Mouse (Mus musculus) bone marrow macrophage, adult 2 months (primary cell): ENCODE results near the gene Flt3l. TPM values are rescaled to one million over a fixed set of nuclear protein-coding genes. Genes with fewer than 3 reads are reported as not detected.
"Not testable (repeated sequence)": the region's sequence is repeated elsewhere in the genome, so short reads cannot be mapped to it uniquely, and the experiment has no call there.

Experiments used
- H3K27ac ChIP-seq: 2 replicates; pipeline ENCODE4 v1.5.1; 2012; ENCODE audit warnings: low read depth, low read length; ENCODE audit not compliant: insufficient read depth
- H3K4me1 ChIP-seq: 2 replicates; pipeline ENCODE4 v1.6.1; 2012; ENCODE audit warnings: low read length; ENCODE audit not compliant: control insufficient read depth, insufficient read depth
- H3K4me3 ChIP-seq: 2 replicates; pipeline ENCODE4 v1.5.1; 2012; ENCODE audit warnings: mild to moderate bottlenecking, low read length, moderate library complexity; ENCODE audit not compliant: insufficient read depth
- CTCF ChIP-seq: IDR thresholded peaks from 2 replicates; pipeline ENCODE4 v1.5.1; 2012; ENCODE audit warnings: low read depth, mild to moderate bottlenecking, low read length, moderate library complexity
- POLR2A ChIP-seq: IDR thresholded peaks from 2 replicates; pipeline ENCODE4 v1.6.1; 2012; ENCODE audit warnings: mild to moderate bottlenecking, low read depth, low read length, borderline replicate concordance
- polyA plus RNA-seq: library from polyadenylated mRNA; stranded (reverse); fragments of >200 nt; gene quantifications from 2 replicates; pipeline ENCODE4 v1.2.4, GENCODE M21; 2012; ENCODE audit not compliant: missing spikeins, insufficient read depth, insufficient read length

Flt3l gene
- polyA plus RNA-seq, 1 experiment: 30.8 TPM

- Histone ChIP-seq H3K4me1 (peaks cover 14% of the 10 kb centered on the region), H3K4me3 (peak overlapping the region; percentile 31), H3K27ac (peak overlapping the region; percentile 10)
- TF ChIP-seq CTCF: peak; percentile 66
- no peak for TF ChIP-seq POLR2A
Measured at GRCm38 (mm10) chr7:45154993-45155514, 18.8 kb upstream of the Flt3l start.

DNA sequence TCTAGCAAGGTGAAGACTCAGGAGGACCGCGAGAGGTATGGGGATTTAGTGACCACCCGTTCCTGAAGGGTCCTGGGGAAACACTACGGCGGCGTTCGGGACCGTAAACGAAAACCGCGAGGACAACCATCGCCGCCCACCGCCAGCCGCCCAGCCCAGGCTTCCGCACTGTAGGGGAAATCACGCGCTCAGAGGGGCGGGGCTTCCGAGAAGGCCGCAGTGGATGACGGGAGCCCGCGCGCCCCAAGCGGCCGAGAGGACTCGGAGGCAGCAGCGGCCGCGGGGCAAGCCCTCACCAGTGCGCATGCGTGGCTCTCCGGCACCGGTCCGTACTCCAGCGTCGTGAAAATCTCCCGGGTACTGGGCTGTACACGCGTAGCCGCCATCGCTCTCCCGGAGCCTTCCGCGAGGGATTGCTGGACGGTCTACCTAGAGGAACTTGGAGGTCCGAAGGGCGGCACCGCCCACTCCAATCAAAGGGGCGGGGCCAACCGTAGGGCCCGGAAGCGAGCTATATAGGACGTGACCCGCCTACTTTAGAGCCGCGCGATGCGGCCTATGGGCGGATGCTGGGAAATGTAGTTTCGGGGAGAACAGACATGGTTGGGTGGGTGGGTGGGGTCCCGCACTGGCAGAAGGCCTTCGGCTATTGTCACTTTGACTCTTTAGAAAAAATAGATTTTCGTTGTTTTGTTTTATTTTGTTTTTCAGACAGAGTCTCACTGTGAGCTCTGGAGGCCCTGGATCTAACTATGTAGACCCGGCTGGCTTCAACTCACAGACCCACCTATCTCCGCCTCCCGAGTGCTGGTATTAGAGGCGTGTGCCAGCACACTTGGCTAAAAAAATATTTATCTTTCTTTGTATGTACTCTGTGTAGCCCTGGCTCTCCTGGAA is 18.1 kb upstream of the Flt3l start, which contains the start of the genes Pih1d1 and Aldh16a1:
TSS of gene Pih1d1 (plus strand) at position 208 of the 897 bp plus-strand sequence.
TSS of gene Aldh16a1 (minus strand) at position 489 of the 897 bp plus-strand sequence.
- Histone ChIP-seq H3K27ac (peak within 1 kb of the TSS; percentile 96), H3K4me3 (peak within 1 kb of the TSS; percentile 87), H3K4me1 (peaks cover 15% of the 10 kb centered on the region)
- TF ChIP-seq CTCF (no peak), POLR2A (peak; percentile 63; the same call in 1 of the 2 replicates)

- Histone ChIP-seq H3K27ac (peak overlapping the region; percentile 84), H3K4me1 (peaks cover 15% of the 10 kb centered on the region), H3K4me3 (peak overlapping the region; percentile 87)
- TF ChIP-seq CTCF (no peak), POLR2A (no peak)
Measured at GRCm38 (mm10) chr7:45153586-45153985, 17.4 kb upstream of the Flt3l start.

- peaks cover 15% of the 10 kb centered on the region for H3K4me1 ChIP-seq
- not testable (repeated sequence) for H3K27ac ChIP-seq, H3K4me3 ChIP-seq
Measured at GRCm38 (mm10) chr7:45153052-45153451, 16.8 kb upstream of the Flt3l start.

DNA sequence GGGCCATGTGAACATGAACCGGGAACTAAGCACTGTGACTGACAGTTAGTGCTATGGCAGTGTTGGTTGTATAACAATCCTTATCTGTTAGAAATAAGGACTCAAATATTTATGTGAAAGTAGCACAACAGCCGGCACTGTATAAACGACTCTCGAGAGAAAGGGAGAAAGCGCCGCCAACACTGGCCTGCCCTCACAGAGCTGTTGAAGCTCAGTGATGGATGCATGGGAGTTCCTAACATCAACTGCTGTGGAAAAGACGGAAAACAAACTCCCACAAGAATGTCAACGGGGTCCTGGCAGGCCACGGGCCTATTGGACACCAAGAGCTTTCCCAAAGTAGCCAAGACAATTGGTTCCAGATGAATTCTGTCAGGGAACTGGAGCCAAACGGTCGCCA is 15.1 kb upstream of the Flt3l start:
- H3K27ac ChIP-seq: no peak overlapping the region
- TF ChIP-seq POLR2A (no peak), CTCF (no peak)
- H3K4me1 ChIP-seq: peaks cover 15% of the 10 kb centered on the region
- H3K4me3 ChIP-seq: no peak overlapping the region

DNA sequence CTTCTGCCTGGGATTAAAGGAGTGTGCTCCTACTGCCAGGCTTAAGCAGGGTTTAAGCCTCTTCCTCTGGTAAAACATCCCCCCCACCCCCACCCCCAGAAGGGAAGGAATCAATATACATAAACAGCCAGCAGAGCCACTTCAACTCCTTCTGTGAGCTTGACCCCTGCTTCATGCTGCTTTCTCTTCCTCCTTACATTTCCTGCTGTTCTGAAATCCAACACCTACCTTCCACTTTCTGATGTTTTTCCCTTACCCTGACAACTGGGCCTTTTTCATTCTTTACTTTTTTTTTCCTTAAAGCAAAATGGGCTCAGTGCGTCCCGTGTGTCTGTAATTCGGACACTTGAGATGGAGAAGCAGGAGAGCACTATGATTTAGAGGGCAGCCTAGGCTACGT is 14.1 kb upstream of the Flt3l start:
- TF ChIP-seq POLR2A (no peak), CTCF (no peak)

GRCm38 (mm10) chr7:45149545-45149944 is 13.3 kb upstream of the Flt3l start:
- Histone ChIP-seq H3K4me1 (peaks cover 15% of the 10 kb centered on the region), H3K4me3 (no peak overlapping the region), H3K27ac (no peak overlapping the region)
- no peak for TF ChIP-seq POLR2A
- no peak for TF ChIP-seq CTCF

More for the DNA sequence above, 14.1 kb upstream of the Flt3l start:
- no peak overlapping the region for H3K4me3 ChIP-seq
- H3K4me1 ChIP-seq: peaks cover 15% of the 10 kb centered on the region
- peak overlapping the region; percentile 24 for H3K27ac ChIP-seq

GRCm38 (mm10) chr7:45148534-45149098 is 12.4 kb upstream of the Flt3l start:
- TF ChIP-seq CTCF (no peak), POLR2A (no peak)
- peaks cover 15% of the 10 kb centered on the region for H3K4me1 ChIP-seq
- H3K27ac ChIP-seq: no peak overlapping the region
- H3K4me3 ChIP-seq: no peak overlapping the region

- no peak for TF ChIP-seq CTCF
- Histone ChIP-seq H3K4me1 (peaks cover 15% of the 10 kb centered on the region), H3K27ac (no peak overlapping the region), H3K4me3 (no peak overlapping the region)
Measured at GRCm38 (mm10) chr7:45147899-45148298, 11.7 kb upstream of the Flt3l start.

- TF ChIP-seq POLR2A (no peak), CTCF (no peak)
- Histone ChIP-seq H3K27ac (no peak overlapping the region), H3K4me3 (no peak overlapping the region), H3K4me1 (peaks cover 15% of the 10 kb centered on the region)
Measured at GRCm38 (mm10) chr7:45147267-45147666, 11.0 kb upstream of the Flt3l start.
